Mouse (Mus musculus) small intestine, adult 2 months (tissue): Measurements from ENCODE around the gene Mpp4.

Experiments
- CTCF ChIP-seq: fragments of 200-500 bp; IDR thresholded peaks from 2 replicates; pipeline ENCODE4 v1.5.1; 2012; ENCODE audit warnings: low read depth, mild to moderate bottlenecking, control low read depth, inconsistent platforms, low read length, moderate library complexity, mixed read lengths; ENCODE audit not compliant: insufficient replicate concordance, insufficient read length; ENCODE audit errors: extremely low read depth
- POLR2A ChIP-seq: fragments of 200-500 bp; IDR thresholded peaks from 2 replicates; pipeline ENCODE4 v1.6.1; 2012; ENCODE audit warnings: low read depth, mild to moderate bottlenecking, control low read depth, inconsistent platforms, low read length, moderate library complexity

GRCm38 (mm10) chr1:59202367-59202766 lies 39.2 kb upstream of the Mpp4 start:
- TF ChIP-seq CTCF (no peak), POLR2A (no peak)
